In the genomic region with DNA sequence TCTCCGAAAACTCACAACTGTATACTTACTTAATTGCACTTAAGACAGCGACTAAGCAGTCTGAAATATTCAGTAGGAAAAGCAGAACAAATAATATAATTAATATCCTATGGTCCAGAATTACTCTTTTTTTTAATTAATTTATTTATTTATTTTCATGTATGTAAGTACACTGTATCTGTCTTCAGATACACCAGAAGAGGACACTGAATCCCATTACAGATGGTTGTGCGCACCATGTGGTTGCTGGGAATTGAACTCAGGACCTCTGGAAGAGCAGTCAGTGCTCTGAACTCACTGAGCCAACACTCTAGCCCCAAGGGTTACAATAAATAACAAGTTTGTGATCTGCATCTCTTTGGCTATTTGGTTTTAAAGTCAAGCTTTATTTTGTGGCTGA, we compare ENCODE assay signal across 11 mouse cellular contexts. TPM values are rescaled to one million over a fixed set of nuclear protein-coding genes. Genes with fewer than 3 reads are reported as not detected.
A peak's percentile ranks its signal among the peaks of the same experiment; 100 is the strongest.
DNase-seq lines count a peak whose midpoint lies in the region; ATAC-seq lines count a peak whose summit lies in the region.
"Had no signal": no experiment of that assay in that cellular context is flagged by ENCODE, and none has a peak within 500 bp of the region (broad histone marks: within the 10 kb centered on the region; RNA-seq: fewer than 3 reads in every experiment).

No protein-coding gene starts in this region.

- no peak for ATAC-seq in heart, embryonic 11.5 days (replicated peaks; ENCODE audit: insufficient number of reproducible peaks, low FRiP score, low TSS enrichment)
- no peak for ATAC-seq in lung, embryonic 15.5 days (ENCODE audit: borderline replicate concordance, extremely low read depth, low FRiP score, low TSS enrichment)
- 0 out of 2 replicates have a peak, but pooled peaks have one; percentile 36 for ATAC-seq in neural tube, embryonic 14.5 days (ENCODE audit: low read depth)

- DNase-seq in heart, adult 9 months (ENCODE audit: low spot score in 2 of 2), result no peak
- DNase-seq in lung, postnatal 10 days, result no peak
- DNase-seq in limb, embryonic 10.5 days (ENCODE audit: low spot score), result no peak
- no peak for DNase-seq in adrenal gland, adult 2 months
- no peak for DNase-seq in ovary, postnatal 36 days (ENCODE audit: low spot score)
- DNase-seq: cerebellum, adult 8-10 months had no signal

- H3K4me1 ChIP-seq in heart, embryonic 11.5 days (ENCODE audit: control insufficient read depth, insufficient read depth, low read length), result no peaks in the 10 kb centered on the region
- H3K4me1 ChIP-seq in lung, embryonic 15.5 days, result no peaks in the 10 kb centered on the region
- H3K4me1 ChIP-seq in limb, embryonic 10.5 days, result peaks cover 8% of the 10 kb centered on the region
- no peaks in the 10 kb centered on the region for H3K4me1 ChIP-seq in neural tube, embryonic 14.5 days (ENCODE audit: control insufficient read depth, insufficient read depth, low read length)

- 78% methylated on average over 3 of the region's 3 CpGs for WGBS in heart, embryonic 11.5 days (ENCODE audit: insufficient replicate concordance)
- WGBS in lung, embryonic 15.5 days, result 85% methylated on average over 3 of the region's 3 CpGs
- WGBS in limb, embryonic 10.5 days, result 89% methylated on average over 3 of the region's 3 CpGs
- WGBS in neural tube, embryonic 14.5 days, result 88% methylated on average over 3 of the region's 3 CpGs

- no peak overlapping the region for H3K27ac ChIP-seq in heart, embryonic 11.5 days (ENCODE audit: low read depth, low read length)
- no peak overlapping the region for H3K27ac ChIP-seq in lung, embryonic 15.5 days
- no peak overlapping the region for H3K27ac ChIP-seq in limb, embryonic 10.5 days
- H3K27ac ChIP-seq in neural tube, embryonic 14.5 days (ENCODE audit: low read depth, low read length), result no peak overlapping the region

- H3K36me3 ChIP-seq in heart, embryonic 11.5 days (ENCODE audit: control insufficient read depth, insufficient read depth, low read length), result no peaks in the 10 kb centered on the region
- H3K36me3 ChIP-seq in lung, embryonic 15.5 days, result no peaks in the 10 kb centered on the region
- no peaks in the 10 kb centered on the region for H3K36me3 ChIP-seq in limb, embryonic 10.5 days
- H3K36me3 ChIP-seq in neural tube, embryonic 14.5 days (ENCODE audit: control insufficient read depth, insufficient read depth, low read length), result no peaks in the 10 kb centered on the region

- H3K9ac ChIP-seq in heart, embryonic 11.5 days (ENCODE audit: low read depth, low read length), result no peak overlapping the region
- H3K9ac ChIP-seq in lung, embryonic 15.5 days, result no peak overlapping the region
- H3K9ac ChIP-seq in neural tube, embryonic 14.5 days (replicated peaks; ENCODE audit: low read depth, low read length), result no peak overlapping the region

- H3K9me3 ChIP-seq in heart, embryonic 11.5 days (replicated peaks; ENCODE audit: control insufficient read depth, low read length), result no peaks in the 10 kb centered on the region
- no peaks in the 10 kb centered on the region for H3K9me3 ChIP-seq in lung, embryonic 15.5 days
- no peaks in the 10 kb centered on the region for H3K9me3 ChIP-seq in limb, embryonic 10.5 days (replicated peaks)
- no peaks in the 10 kb centered on the region for H3K9me3 ChIP-seq in neural tube, embryonic 14.5 days (ENCODE audit: control insufficient read depth, low read length)

- no peak overlapping the region for H3K4me3 ChIP-seq in heart, embryonic 11.5 days (ENCODE audit: low read depth, low read length)
- H3K4me3 ChIP-seq in lung, embryonic 15.5 days, result no peak overlapping the region
- peak overlapping the region; percentile 51; the same call in 1 of the 2 replicates for H3K4me3 ChIP-seq in limb, embryonic 10.5 days
- peak overlapping the region; percentile 50; the same call in 1 of the 2 replicates for H3K4me3 ChIP-seq in neural tube, embryonic 14.5 days (ENCODE audit: low read depth, low read length)

- peak overlapping the region; percentile 87 for H3K4me2 ChIP-seq in heart, embryonic 11.5 days
- H3K4me2 ChIP-seq in lung, embryonic 15.5 days, result peak overlapping the region; percentile 68; the same call in 1 of the 2 replicates
- H3K4me2 ChIP-seq in neural tube, embryonic 14.5 days (ENCODE audit: low read depth, low read length), result peak overlapping the region; percentile 69; the same call in 1 of the 2 replicates

- H3K27me3 ChIP-seq in heart, embryonic 11.5 days (ENCODE audit: control insufficient read depth, insufficient read depth, low read length), result no peaks in the 10 kb centered on the region
- H3K27me3 ChIP-seq in lung, embryonic 15.5 days, result no peaks in the 10 kb centered on the region
- peaks cover 3% of the 10 kb centered on the region; the same call in 1 of the 2 replicates for H3K27me3 ChIP-seq in limb, embryonic 10.5 days (ENCODE audit: low read depth, poor library complexity, severe bottlenecking)
- H3K27me3 ChIP-seq in neural tube, embryonic 14.5 days (ENCODE audit: control insufficient read depth, insufficient read depth, low read length), result no peaks in the 10 kb centered on the region

RNA-seq across cellular contexts. Expression of gene Spag6l, which starts 0.4 kb away (rescaled TPM):
- 0.17 TPM in 1 of 2 replicates, not detected in the other for polyA plus RNA-seq in heart, embryonic 11.5 days (2014; fragmentation: Nextera tagmentation; extraction: Ambion mirVana)
- polyA plus RNA-seq in lung, embryonic 15.5 days (2015; fragmentation: Nextera tagmentation; extraction: Ambion mirVana), result 3.6 and 4.9 TPM in 2 replicates
- 0.24 TPM in 1 of 2 replicates, not detected in the other for polyA plus RNA-seq in limb, embryonic 10.5 days (2016; fragmentation: Nextera tagmentation; extraction: Ambion mirVana)
- polyA plus RNA-seq in neural tube, embryonic 14.5 days (2014; fragmentation: Nextera tagmentation; extraction: Ambion mirVana), result 14.9 and 20.0 TPM in 2 replicates
- under 1 TPM; 0.31 to 0.35 TPM for total RNA-seq in adrenal gland, adult 2 months (2021)
- polyA plus RNA-seq in adrenal gland, adult 2 months (2012; rRNA removed), result not detected in 2 replicates

RNA-seq across cellular contexts. Expression of gene Igll1, which starts 34.1 kb away (rescaled TPM):
- polyA plus RNA-seq in heart, embryonic 11.5 days (2014; fragmentation: Nextera tagmentation; extraction: Ambion mirVana), result not detected in 2 replicates
- polyA plus RNA-seq in lung, embryonic 15.5 days (2015; fragmentation: Nextera tagmentation; extraction: Ambion mirVana), result 0.38 and 0.82 TPM in 2 replicates
- 0.13 TPM in 1 of 2 replicates, not detected in the other for polyA plus RNA-seq in limb, embryonic 10.5 days (2016; fragmentation: Nextera tagmentation; extraction: Ambion mirVana)
- polyA plus RNA-seq in neural tube, embryonic 14.5 days (2014; fragmentation: Nextera tagmentation; extraction: Ambion mirVana), result not detected in 2 replicates
- total RNA-seq in adrenal gland, adult 2 months (2021), result not detected
- not detected in 2 replicates for polyA plus RNA-seq in adrenal gland, adult 2 months (2012; rRNA removed)
- total RNA-seq: adrenal gland, postnatal 25 days; left cerebral cortex, adult 8-10 months had no signal

RNA-seq across cellular contexts. Expression of gene Top3b, which starts 40.9 kb away (rescaled TPM):
- polyA plus RNA-seq in heart, embryonic 11.5 days (2014; fragmentation: Nextera tagmentation; extraction: Ambion mirVana), result 36.7 and 45.0 TPM in 2 replicates
- polyA plus RNA-seq in lung, embryonic 15.5 days (2015; fragmentation: Nextera tagmentation; extraction: Ambion mirVana), result 64.0 and 69.9 TPM in 2 replicates
- polyA plus RNA-seq in limb, embryonic 10.5 days (2016; fragmentation: Nextera tagmentation; extraction: Ambion mirVana), result 63.1 and 81.1 TPM in 2 replicates
- polyA plus RNA-seq in neural tube, embryonic 14.5 days (2014; fragmentation: Nextera tagmentation; extraction: Ambion mirVana), result 64.2 and 76.3 TPM in 2 replicates
- total RNA-seq in adrenal gland, adult 2 months (2021), result 10 to 100 TPM; 47.4 to 51.5 TPM
- polyA plus RNA-seq in adrenal gland, adult 2 months (2012; rRNA removed), result 43.8 and 53.1 TPM in 2 replicates

RNA-seq across cellular contexts. Expression of gene Vpreb1, which starts 41.0 kb away (rescaled TPM):
- 1.4 and 1.6 TPM in 2 replicates for polyA plus RNA-seq in heart, embryonic 11.5 days (2014; fragmentation: Nextera tagmentation; extraction: Ambion mirVana)
- 2.6 and 3.2 TPM in 2 replicates for polyA plus RNA-seq in lung, embryonic 15.5 days (2015; fragmentation: Nextera tagmentation; extraction: Ambion mirVana)
- 2.8 and 3.9 TPM in 2 replicates for polyA plus RNA-seq in limb, embryonic 10.5 days (2016; fragmentation: Nextera tagmentation; extraction: Ambion mirVana)
- 1.4 TPM in 1 of 2 replicates, not detected in the other for polyA plus RNA-seq in neural tube, embryonic 14.5 days (2014; fragmentation: Nextera tagmentation; extraction: Ambion mirVana)
- total RNA-seq in adrenal gland, adult 2 months (2021), result under 1 TPM; 0.97 to 0.98 TPM
- polyA plus RNA-seq in adrenal gland, adult 2 months (2012; rRNA removed), result 4.7 and 4.8 TPM in 2 replicates
- total RNA-seq: left cerebral cortex, adult 8-10 months had no signal

Comparison
In these comparisons a context has a peak if more than half of its experiments do, and no peak if none do; other contexts are left out.
1. H3K4me3 ChIP-seq: peak in limb, embryonic 10.5 days (single experiment) and neural tube, embryonic 14.5 days (single experiment); none in heart, embryonic 11.5 days (single experiment) and lung, embryonic 15.5 days (single experiment).
2. Peak in every context shown above with its lines, with median percentiles within 50 percentile points of each other: H3K4me2 ChIP-seq.